Mouse (Mus musculus): ENCODE data around the gene Opn5.

DNA sequence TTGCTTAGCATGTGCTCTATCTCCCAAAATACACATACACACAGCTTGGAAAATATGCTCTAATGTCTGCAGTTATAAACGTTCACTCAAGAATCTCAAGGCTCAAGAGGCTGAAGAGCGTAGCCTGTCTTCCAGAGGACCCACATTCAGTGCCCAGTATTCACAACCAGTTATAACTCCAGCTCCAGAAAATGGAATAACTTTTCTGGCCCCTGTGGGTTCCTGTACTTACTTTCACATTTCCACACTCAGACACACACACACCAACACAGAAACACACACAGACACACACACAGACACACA, 28.2 kb downstream of the Opn5 start:
- TF ChIP-seq CTCF (IDR thresholded peaks at IDR 0.05; ENCODE audit: control insufficient read depth, insufficient read depth, low read length): no peak
- no peak for TF ChIP-seq POLR2A (IDR thresholded peaks at IDR 0.05; ENCODE audit: borderline replicate concordance, control insufficient read depth, low read depth, low read length)

All from bone marrow, adult 2 months (tissue).